Mouse (Mus musculus): Measurements from ENCODE around the gene Peg12.

Gene Peg12

GRCm38 (mm10) chr7:62463878-62464755, at the start of gene Peg12:
Gene Peg12 (minus strand): TSS chr7:62464510.
- DNase-seq (ENCODE audit: low spot score), result peak; percentile 23

DNA sequence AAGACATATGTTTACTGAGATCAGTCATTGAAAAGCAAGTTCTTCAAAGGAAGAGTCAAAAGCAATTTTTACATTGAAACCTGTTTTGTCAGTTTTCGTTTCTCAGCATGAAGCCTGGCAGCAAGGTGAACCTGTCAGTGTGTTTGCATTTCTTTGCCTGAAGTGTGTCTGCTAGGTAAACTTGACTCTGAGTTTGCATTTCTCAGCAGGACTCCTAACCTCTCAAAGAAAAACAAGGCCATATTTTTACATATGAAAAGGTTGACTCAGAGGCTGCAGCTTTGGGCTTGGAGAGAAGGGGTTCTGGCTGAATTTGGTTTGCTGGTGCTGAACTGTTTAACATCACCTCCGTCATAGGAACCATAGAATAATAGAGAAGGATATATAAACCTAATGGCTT, 21.8 kb upstream of the Peg12 start:
- DNase-seq (ENCODE audit: low spot score), result no peak

GRCm38 (mm10) chr7:62463007-62463877, 1.1 kb downstream of the Peg12 start:
- no peak for DNase-seq (ENCODE audit: low spot score)

DNA sequence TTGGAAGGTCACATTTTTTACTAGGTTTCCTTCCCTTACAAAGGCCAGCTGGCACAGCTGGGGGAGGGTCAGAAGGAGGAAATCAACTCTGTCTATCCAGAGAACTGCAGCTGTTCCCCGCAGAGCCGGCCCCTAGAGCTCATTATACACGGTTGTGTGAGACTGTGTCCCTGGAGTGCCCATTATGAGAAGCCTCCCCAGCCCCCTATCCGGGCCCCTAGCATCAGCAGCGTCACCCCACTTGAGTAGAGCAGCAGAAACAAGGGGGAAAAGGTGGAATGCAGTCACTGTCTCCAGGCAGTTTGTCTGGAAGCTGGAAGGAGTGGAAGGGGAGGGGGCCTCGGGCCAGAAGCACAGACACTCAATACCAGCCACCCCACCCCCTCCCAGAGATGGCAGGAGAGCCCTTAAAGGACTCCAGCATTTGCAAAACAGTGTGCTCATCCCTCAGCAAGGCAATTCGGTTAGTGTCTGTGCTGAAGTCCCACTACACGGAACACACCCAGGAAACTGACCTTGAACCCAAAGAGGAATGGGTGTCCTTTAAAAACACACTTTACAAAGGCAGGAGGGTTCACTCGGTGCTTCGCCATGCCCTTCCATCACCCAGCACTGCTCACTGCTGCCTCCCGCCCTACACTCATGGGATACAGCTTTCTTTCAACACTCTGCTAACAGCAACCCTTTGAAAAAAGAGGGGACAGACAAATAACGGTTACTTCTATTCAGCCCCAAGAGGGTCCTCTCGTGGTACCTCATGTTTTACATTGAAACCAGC, 1.9 kb downstream of the Peg12 start:
- DNase-seq (ENCODE audit: low spot score), result no peak

- no peak for DNase-seq (ENCODE audit: low spot score)
These were observed 12.0 kb downstream of the Peg12 start for GRCm38 (mm10) chr7:62452353-62452752.

DNA sequence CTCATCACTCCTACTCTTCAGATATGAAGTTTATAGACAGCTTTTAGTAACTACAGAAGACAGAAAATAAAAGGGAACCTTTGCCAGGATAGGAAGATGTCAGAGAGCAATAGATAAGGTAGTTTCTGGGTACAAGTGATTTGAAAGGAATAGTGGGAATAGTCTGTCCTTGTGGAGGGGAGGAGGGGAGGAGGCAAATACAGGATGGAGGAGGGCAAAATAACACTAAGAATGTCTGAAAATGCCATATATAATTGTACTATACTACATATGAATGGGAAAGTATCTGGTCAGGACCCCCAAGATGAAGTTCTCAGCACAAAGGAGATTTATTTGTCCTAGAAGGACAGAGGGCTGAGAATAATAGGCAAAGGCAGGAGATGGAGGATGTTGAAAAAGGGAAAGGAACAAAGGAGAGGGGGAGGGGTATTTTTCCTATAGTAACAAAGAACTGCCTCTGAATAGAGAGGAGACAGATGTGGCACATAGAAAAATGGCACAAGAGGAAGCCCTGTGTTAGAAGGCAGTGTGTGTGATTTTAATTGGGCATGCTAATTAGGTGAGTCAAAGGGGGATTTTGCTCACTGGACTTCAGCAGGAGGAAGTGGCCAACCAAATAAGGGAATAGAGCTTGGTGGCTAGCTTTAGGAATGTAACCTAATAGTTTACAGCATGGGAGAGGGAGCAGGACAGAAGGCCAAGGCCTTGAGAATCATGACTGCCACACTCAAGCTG, 18.7 kb downstream of the Peg12 start:
- no peak for DNase-seq (ENCODE audit: low spot score)

DNA sequence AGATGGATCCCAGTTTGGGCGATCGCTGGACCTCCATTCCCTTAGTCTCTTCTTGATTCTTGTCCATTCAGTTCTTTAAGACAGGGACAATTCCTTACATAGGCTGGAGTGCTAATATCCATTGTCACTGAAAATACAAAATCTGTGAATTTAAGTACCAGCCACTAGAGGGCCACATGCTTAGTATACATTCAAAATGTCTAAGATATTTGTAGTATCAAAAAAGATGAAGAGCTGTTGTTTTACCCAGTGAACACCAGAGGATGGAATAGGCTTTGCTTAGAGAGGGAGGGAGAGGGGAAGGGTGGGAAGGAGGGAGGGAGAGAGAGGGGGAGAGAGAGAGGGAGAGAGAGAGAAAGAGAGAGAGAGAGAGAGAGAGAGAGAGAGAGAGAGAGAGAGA, 27.9 kb downstream of the Peg12 start:
- no peak for DNase-seq (ENCODE audit: low spot score)

GRCm38 (mm10) chr7:62433243-62433642, 31.1 kb downstream of the Peg12 start:
- DNase-seq (ENCODE audit: low spot score), result no peak

GRCm38 (mm10) chr7:62428337-62428736, 36.0 kb downstream of the Peg12 start:
- peak; percentile 6 for DNase-seq (ENCODE audit: low spot score)

- no peak for DNase-seq (ENCODE audit: low spot score)
These were observed 41.1 kb downstream of the Peg12 start for GRCm38 (mm10) chr7:62423210-62423609.

DNA sequence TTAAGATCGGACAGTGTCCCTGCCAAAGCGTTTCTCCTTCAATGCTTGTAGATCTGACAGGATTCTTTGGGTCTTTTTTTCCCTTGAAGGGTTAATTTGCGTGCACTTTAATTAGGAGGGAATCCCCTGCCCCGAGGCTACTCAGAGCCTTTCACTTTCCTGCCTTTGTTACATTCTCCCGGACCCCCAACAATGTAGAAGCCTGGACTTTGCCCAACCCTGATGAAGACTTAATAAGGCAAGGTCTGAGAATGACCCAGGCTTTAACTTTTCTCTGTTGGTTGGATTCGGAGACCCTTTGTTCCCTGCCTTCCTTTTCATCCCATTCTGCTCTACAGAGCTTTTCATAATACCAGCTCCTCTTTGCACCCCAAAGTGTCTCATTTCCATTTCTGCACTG, 43.7 kb downstream of the Peg12 start:
- DNase-seq (ENCODE audit: low spot score), result no peak

- peak; percentile 64 for DNase-seq (ENCODE audit: low spot score)
These were observed 44.6 kb downstream of the Peg12 start, which contains the start of gene Mkrn3 for GRCm38 (mm10) chr7:62419493-62420360. Gene Mkrn3 (minus strand): TSS chr7:62420139.

DNA sequence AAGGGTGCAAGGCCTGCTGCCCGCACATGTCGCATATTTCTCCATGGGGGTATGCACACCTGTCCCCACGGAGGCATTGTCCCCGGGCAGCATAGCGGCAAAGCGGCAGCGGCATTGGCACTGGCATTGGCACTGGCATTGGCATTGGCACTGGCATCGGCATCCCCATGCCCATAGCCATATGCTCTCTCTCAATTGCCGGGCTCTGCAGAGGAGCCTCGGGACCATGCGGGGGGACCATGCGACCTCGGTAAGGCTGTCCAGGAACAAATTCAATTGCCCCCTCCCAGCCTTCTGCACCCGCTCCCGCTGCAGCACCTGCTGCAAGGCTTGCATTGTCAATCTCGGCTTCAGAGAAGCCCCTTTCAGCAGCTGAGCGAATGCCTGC, 45.2 kb downstream of the Peg12 start:
- no peak for DNase-seq (ENCODE audit: low spot score)

DNA sequence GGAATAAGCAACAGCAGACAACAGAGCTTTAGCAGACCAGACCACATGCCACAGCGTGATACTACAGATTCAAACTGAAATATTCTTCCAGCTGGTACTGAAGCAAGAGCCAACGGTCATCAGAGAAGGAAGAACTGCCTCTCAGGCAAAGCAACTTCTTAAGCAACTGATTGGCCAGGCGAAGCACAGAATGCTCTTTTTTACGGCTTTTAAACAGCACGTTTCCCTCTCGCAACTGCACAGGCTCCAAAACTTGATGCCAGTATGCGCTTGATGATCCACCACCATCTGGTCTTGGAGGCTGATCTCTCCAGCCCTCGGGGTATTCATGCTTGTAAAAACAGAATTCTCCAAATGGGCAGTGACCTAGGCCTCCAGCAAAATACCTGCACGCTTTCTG, 46.0 kb downstream of the Peg12 start:
- no peak for DNase-seq (ENCODE audit: low spot score)

DNA sequence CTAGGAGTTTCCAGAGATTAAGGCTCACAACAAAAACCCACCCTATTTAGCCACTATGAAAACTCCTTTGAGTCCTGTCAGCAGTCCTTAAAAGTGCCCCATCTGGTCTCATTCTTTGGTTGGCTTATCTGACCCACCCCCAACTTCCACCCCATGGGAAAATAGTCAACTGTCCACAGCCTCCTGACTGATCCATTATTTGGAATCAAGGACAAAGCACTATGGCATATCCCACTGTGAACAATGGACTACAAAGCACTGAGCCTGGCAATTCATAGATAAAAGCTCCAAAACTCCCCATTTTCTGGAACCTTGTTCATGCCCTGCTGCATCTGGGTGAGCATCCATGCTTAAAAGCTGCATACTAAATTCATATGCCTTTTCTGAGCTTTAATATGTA, 48.1 kb downstream of the Peg12 start:
- no peak for DNase-seq (ENCODE audit: low spot score)

- no peak for DNase-seq (ENCODE audit: low spot score)
These were observed 49.1 kb downstream of the Peg12 start for GRCm38 (mm10) chr7:62415222-62415621.
